Mouse (Mus musculus): ENCODE results near the gene Smcp.

- TF ChIP-seq CTCF (IDR thresholded peaks at IDR 0.05), result no peak
- no peak for TF ChIP-seq EP300 (IDR thresholded peaks at IDR 0.05; ENCODE audit: insufficient read depth, low read depth, low read length)
- TF ChIP-seq POLR2A (IDR thresholded peaks at IDR 0.05; ENCODE audit: insufficient read depth, low read depth, low read length), result no peak
Measured at GRCm38 (mm10) chr3:92600456-92600855, 11.7 kb upstream of the Smcp start.
